Mouse (Mus musculus) adrenal gland, postnatal 36 days (tissue): ENCODE data around the gene Chchd4. TPM values are rescaled to one million over a fixed set of nuclear protein-coding genes. Genes with fewer than 3 reads are reported as not detected.

ENCODE experiments used
- total RNA-seq, 2 experiments: library from RNA; stranded (reverse); gene quantifications; 2 replicates each; pipeline ENCODE4 v1.2.3; 2021

Chchd4 gene
- total RNA-seq, 2 experiments from 2014 or later: 18.5 to 21.0 TPM

Other genes starting within 250 kb of the Chchd4 start
- gene Wnt7a, start 62.2 kb downstream of the Chchd4 start, total RNA-seq: not detected
- gene Tmem43, start 157 bp upstream of the Chchd4 start, total RNA-seq: 10 to 100 TPM; 44.3 to 46.2 TPM
- 10 to 100 TPM; 13.6 to 18.1 TPM for gene Xpc, start 42.3 kb upstream of the Chchd4 start, total RNA-seq
- gene Lsm3, start 42.4 kb upstream of the Chchd4 start, total RNA-seq: 10 to 100 TPM; 34.1 to 36.5 TPM
- gene Slc6a6, start 210.5 kb upstream of the Chchd4 start, total RNA-seq: 100 to 1,000 TPM; 331 to 678 TPM